25 mouse cellular contexts compared by ENCODE assay signal in the genomic region with DNA sequence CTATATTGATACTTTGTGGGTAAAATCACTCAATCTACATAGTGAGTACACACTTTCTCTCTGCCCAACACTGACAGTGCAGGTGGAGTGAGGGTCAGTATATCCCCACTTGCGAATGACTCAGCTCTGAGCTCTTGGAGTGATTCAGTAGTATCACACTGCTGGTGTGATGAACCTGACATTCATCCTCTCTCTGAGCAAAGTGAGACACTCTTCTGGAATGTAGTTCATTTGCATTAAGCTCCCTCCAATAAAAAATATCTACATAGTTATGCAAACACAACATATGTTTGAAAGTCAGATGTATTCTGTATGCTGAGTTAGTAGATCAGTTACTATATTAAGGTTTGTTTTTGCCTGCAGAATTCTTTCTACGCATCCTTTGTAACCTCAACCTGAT.
"Had no signal": no experiment of that assay in that cellular context is flagged by ENCODE, and none has a peak within 500 bp of the region (broad histone marks: within the 10 kb centered on the region; RNA-seq: fewer than 3 reads in every experiment).

No protein-coding gene starts in this region.

- H3K4me2 ChIP-seq: kidney, embryonic 15.5 days; limb, embryonic 12.5 days; limb, embryonic 15.5 days; liver, embryonic 11.5 days; liver, embryonic 15.5 days; lung, embryonic 15.5 days; midbrain, embryonic 13.5 days; neural tube, embryonic 12.5 days; neural tube, embryonic 15.5 days had no signal

- H3K36me3 ChIP-seq: kidney, embryonic 15.5 days; limb, embryonic 12.5 days; limb, embryonic 15.5 days; liver, embryonic 15.5 days; lung, embryonic 15.5 days; midbrain, embryonic 10.5 days; midbrain, embryonic 13.5 days; neural tube, embryonic 12.5 days; neural tube, embryonic 15.5 days had no signal

- H3K27ac ChIP-seq: kidney, embryonic 15.5 days; limb, embryonic 12.5 days; limb, embryonic 15.5 days; liver, embryonic 15.5 days; lung, embryonic 15.5 days; midbrain, embryonic 10.5 days; midbrain, embryonic 13.5 days; neural tube, embryonic 12.5 days; neural tube, embryonic 15.5 days had no signal

- H3K27me3 ChIP-seq: kidney, embryonic 15.5 days; limb, embryonic 12.5 days; limb, embryonic 15.5 days; liver, embryonic 15.5 days; lung, embryonic 15.5 days; megakaryocyte, embryonic 14.5 days; midbrain, embryonic 13.5 days; neural tube, embryonic 12.5 days; neural tube, embryonic 15.5 days had no signal

- H3K4me1 ChIP-seq: kidney, embryonic 15.5 days; limb, embryonic 12.5 days; limb, embryonic 15.5 days; liver, embryonic 15.5 days; lung, embryonic 15.5 days; megakaryocyte, embryonic 14.5 days; midbrain, embryonic 10.5 days; midbrain, embryonic 13.5 days; neural tube, embryonic 12.5 days; neural tube, embryonic 15.5 days had no signal

- DNase-seq: kidney, adult 11 months; kidney, adult 8-10 months; kidney, postnatal 10 days; kidney, postnatal 36 days; layer of hippocampus, postnatal 36 days; left cerebral cortex, postnatal 4 days; lung, adult 18-20 months; lung, postnatal 10 days; lung, postnatal 36 days; thymus, adult 2 months; thymus, postnatal 14 days; thymus, postnatal 4 days had no signal

- H3K9ac ChIP-seq: kidney, embryonic 15.5 days; limb, embryonic 12.5 days; limb, embryonic 15.5 days; liver, embryonic 15.5 days; lung, embryonic 15.5 days; midbrain, embryonic 13.5 days; neural tube, embryonic 12.5 days; neural tube, embryonic 15.5 days had no signal

- H3K9me3 ChIP-seq: kidney, embryonic 15.5 days; limb, embryonic 12.5 days; limb, embryonic 15.5 days; liver, embryonic 15.5 days; lung, embryonic 15.5 days; megakaryocyte, embryonic 14.5 days; midbrain, embryonic 10.5 days; midbrain, embryonic 13.5 days; neural tube, embryonic 12.5 days; neural tube, embryonic 15.5 days had no signal

- ATAC-seq: midbrain, embryonic 13.5 days; midbrain, embryonic 16.5 days had no signal

- H3K4me3 ChIP-seq: kidney, embryonic 15.5 days; limb, embryonic 12.5 days; limb, embryonic 15.5 days; liver, embryonic 15.5 days; lung, embryonic 15.5 days; megakaryocyte, embryonic 14.5 days; midbrain, embryonic 10.5 days; midbrain, embryonic 13.5 days; myocyte; neural tube, embryonic 12.5 days; neural tube, embryonic 15.5 days had no signal
